Mouse (Mus musculus) spleen, postnatal 0 days (tissue): ENCODE results near the gene Cypt1. TPM values are rescaled to one million over a fixed set of nuclear protein-coding genes. Genes with fewer than 3 reads are reported as not detected.

Source experiments
- polyA plus RNA-seq: library from polyadenylated mRNA; unstranded; fragments of >200 nt; fragmentation: Nextera tagmentation; extraction: Ambion mirVana; gene quantifications from 2 replicates; pipeline ENCODE4 v1.2.1, GENCODE M21; 2015

The Cypt1 gene
- polyA plus RNA-seq, result not detected in 2 replicates

GRCm38 (mm10) chrX:16522569-16522968 is at the start of gene Cypt1:
TSS of gene Cypt1 (plus strand) at chrX:16522869.

Other genes with a start within 250 kb of the Cypt1 start
- 3.9 and 5.1 TPM in 2 replicates for gene Maoa, start 96.8 kb downstream of the Cypt1 start, polyA plus RNA-seq